Mouse (Mus musculus) R1 (cell line): ENCODE data around the gene Borcs5.
A peak's percentile ranks its signal among the peaks of the same experiment; 100 is the strongest.

Experiments
- DNase-seq: peaks from one replicate; pipeline ENCODE4 v3.0.0-alpha.2; 2018; ENCODE audit warnings: low read depth, low spot score

Gene Borcs5

GRCm38 (mm10) chr6:134717886-134718667, 78.8 kb downstream of the Borcs5 start:
- no peak for DNase-seq

- DNase-seq: no peak
Measured at GRCm38 (mm10) chr6:134718668-134719065, 79.4 kb downstream of the Borcs5 start.

GRCm38 (mm10) chr6:134719156-134719555, 79.8 kb downstream of the Borcs5 start:
- no peak for DNase-seq

GRCm38 (mm10) chr6:134720150-134720549, 80.8 kb downstream of the Borcs5 start:
- no peak for DNase-seq

DNA sequence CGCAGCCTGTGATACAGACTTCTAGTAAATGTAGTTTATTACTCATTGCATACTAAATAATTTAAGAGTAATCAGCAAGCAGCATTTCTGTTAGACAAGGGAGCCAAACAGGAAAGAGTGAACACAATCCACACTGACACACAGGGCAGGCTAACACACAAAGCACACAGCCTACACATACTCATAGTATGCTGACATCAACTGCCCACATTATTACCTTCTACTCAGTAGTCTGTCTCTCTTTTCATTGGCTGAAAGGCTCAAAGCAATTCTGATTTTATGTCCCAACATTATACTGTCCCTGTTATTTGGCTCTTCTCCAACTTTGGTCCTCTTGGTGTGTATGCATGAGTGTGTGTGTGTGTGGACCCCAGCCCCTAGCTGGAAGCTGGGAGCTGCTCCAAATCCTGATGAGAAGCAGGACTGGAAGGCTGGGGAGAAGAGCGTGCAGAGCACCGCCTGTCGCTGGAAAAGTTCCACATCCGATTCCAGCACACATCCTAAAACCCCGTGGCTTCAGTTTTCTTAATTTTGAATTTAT, 82.5 kb downstream of the Borcs5 start:
- no peak for DNase-seq

DNA sequence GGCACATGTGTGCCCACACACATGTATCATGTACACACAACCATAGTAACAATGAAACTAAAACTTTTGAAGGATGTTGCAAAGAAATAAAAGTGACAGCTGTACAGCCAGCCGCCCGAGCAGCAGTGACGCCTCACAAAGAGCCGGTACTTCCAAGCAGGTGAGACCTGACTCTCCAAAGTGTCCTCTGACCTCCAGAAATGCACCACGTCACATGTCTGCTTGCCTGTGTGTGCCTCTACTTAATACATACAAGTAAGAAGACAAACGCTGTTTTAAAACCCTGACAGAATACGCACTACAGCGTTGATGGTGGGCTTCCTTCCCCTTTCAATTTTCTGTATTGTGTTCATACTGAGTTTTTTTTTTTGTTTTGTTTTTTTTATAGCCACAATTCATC, 83.6 kb downstream of the Borcs5 start:
- no peak for DNase-seq

GRCm38 (mm10) chr6:134723326-134723725, 84.0 kb downstream of the Borcs5 start:
- no peak for DNase-seq

DNA sequence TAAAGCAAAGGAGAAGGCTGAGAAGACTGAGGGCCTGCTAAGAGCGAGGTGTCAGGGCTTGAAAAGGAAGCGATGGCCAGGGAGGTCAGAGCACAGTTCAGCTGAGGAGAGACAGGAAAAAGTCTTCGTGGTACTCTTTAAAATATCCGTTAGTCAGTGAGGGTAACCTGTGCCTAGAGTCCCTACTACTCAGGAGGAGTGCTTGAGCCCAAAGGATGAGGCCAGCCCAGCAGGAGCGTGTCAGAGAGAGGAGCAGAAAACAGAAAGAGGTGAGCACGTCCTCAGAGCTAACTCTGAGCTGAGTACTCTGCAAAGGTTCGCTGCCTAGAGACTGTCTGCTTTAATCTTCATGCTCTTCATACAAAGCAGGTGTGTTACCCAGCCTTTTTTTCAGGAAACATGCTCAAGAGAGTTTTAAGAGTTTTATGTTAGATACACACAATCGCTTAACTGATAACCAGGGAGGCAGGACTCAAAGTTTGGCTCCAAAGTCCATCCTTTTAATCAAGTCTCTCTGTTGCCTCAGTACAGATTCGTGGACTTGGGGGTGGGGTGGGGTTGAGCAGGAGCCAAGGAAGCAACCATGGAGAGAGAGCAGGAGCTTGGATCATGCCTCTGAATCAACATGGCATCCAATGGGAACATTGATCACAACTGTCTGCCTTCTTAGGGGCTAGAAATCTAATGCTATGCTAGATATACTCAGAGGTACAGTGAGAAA, 84.7 kb downstream of the Borcs5 start:
- DNase-seq: no peak

GRCm38 (mm10) chr6:134725406-134725805, 86.1 kb downstream of the Borcs5 start:
- DNase-seq: no peak

DNA sequence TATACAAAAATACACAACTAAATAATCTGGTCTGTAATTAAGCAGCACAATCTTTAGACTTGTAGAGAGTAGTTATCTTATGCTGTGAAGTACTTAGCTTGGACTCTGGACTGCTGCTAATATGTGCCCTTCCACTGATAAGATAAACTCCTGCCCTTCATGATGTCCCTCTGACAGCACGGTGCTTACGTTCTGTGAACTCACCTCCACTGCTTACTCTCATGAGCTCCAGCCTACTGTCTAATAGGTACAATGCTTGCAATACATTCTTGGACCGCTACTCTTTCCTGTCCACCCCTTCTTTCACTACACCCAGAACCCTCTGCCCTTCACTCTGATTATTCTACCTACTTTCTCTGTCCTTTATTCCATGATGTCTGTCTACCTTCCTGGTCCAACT, 91.7 kb downstream of the Borcs5 start:
- no peak for DNase-seq

DNA sequence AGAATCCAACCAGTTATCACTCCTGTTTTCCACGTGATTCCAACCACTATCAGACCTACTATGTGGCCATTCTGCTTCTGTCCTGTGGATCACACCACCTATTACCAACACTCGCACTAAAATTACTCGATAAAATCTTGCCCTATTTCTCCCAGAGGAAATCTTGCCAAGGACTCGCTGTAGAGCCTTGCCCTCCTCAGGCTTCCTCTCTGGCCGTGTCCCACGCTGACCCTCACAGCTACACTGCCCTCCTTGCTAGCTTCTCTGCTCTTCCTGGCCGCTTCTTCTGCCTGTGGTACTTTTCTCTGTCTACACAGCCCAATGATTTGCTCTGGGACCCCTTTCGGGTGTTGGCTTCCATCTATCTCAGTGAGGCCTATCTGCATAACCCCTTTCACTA, 93.5 kb downstream of the Borcs5 start:
- no peak for DNase-seq

GRCm38 (mm10) chr6:134733800-134734221, 94.5 kb downstream of the Borcs5 start:
- DNase-seq: no peak

GRCm38 (mm10) chr6:134736853-134737252, 97.5 kb downstream of the Borcs5 start:
- no peak for DNase-seq

GRCm38 (mm10) chr6:134743568-134743967, 104.3 kb downstream of the Borcs5 start:
- no peak for DNase-seq

GRCm38 (mm10) chr6:134745876-134746275, 106.6 kb downstream of the Borcs5 start:
- DNase-seq: no peak

DNA sequence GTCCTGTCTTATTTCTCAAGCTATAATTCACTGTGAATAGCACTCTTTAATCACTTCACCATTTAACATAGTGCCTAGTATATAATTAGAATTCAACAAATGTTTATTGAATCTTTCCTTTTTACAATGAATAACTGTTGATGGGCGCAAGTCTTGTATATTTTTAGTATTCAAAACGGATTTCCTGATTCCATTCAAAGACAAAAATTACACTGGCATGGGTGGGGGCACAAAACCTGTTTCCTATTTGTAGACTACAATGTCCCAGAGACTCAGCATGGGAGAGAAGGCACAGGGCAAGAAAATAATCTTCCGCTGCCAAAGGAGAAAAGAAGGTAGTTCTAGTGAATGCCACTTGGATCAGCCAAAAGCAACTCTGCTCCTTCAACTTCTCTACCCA, 108.8 kb downstream of the Borcs5 start:
- DNase-seq: no peak

- DNase-seq: no peak
Measured at GRCm38 (mm10) chr6:134751087-134751486, 111.8 kb downstream of the Borcs5 start.

DNA sequence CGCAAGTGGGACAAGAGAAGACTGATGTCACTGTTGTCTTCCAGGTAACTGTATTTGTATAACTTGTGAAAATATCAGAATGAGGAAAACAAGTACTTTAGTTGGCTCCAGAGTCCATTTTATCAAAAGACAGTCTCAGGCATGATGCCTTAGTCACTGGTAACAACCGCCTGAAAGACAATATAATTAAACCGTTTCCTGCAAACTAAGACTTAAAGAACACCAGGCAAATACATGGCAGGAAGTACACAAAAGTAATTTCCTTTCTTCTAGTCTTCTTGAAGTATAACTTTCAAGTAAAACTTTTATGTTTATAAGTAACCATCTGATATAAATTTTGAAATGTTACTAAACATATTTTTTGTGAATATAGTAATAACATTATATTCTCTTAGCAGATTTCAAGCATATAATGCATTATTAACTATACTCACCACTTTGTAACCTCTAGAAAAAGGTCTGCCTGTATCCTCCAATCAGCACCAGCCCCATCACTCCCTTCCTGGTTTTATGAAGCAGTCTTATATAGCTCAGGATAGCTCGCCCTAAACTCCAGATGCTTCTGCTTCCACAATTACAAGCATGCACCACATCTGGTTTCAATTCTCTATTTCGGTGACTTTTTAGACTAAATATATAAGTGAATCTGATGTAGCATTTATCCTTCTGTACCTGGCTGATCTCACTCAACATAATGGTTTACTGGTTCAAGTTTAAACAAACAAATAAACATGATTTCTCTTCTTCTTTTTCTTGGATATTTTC, 112.8 kb downstream of the Borcs5 start:
- DNase-seq: no peak

DNA sequence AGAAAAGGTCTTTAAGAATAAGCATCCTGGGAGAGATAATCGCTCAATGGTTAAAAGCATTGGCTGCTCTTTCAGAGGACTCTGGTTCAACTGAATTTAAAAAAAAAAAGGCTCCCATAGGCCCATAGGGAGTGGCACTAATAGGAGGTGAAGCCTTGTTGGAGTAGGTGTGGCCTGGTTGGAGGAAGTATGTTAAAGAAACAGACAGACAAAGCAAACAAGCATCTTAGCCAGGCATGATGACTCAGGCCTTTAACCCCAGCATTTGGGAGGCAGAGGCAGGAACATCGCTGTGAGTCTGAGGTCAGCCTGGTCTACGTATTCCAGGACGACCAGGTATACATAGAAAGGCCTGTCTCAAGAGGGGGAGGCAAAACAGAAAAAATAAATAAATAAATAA, 114.1 kb downstream of the Borcs5 start:
- DNase-seq: peak; percentile 91

GRCm38 (mm10) chr6:134753858-134754257, 114.5 kb downstream of the Borcs5 start:
- DNase-seq: peak; percentile 78

GRCm38 (mm10) chr6:134756058-134756457, 116.7 kb downstream of the Borcs5 start:
- no peak for DNase-seq
